Mouse (Mus musculus) stomach, postnatal 0 days (tissue): ENCODE data around the gene Plekha6.

Source experiments
- CTCF ChIP-seq: IDR thresholded peaks from 2 replicates; pipeline ENCODE4 v1.5.1; 2016; ENCODE audit warnings: antibody characterized with exemption, low read depth, mild to moderate bottlenecking, moderate library complexity
- EP300 ChIP-seq: optimal IDR thresholded peaks from 2 replicates; pipeline ENCODE3; 2016; ENCODE audit warnings: antibody characterized with exemption

GRCm38 (mm10) chr1:133124137-133124536 is 39.9 kb upstream of the Plekha6 start:
- TF ChIP-seq CTCF (no peak), EP300 (no peak)
